In genomic region chr12:104679121-104679818, GRCm38 (mm10) we compare ENCODE assay signal across 11 mouse cellular contexts.
DNase-seq lines count a peak whose midpoint lies in the region; ATAC-seq lines count a peak whose summit lies in the region.
"Had no signal": no experiment of that assay in that cellular context is flagged by ENCODE, and none has a peak within 500 bp of the region (broad histone marks: within the 10 kb centered on the region; RNA-seq: fewer than 3 reads in every experiment).

No protein-coding gene starts in this region.

- 0 out of 2 replicates have a peak overlapping the region, but pooled peaks have one; percentile 8 for H3K9ac ChIP-seq in hindbrain, embryonic 14.5 days
- H3K9ac ChIP-seq in midbrain, embryonic 13.5 days (replicated peaks), result no peak overlapping the region
- H3K9ac ChIP-seq in liver, embryonic 12.5 days, result no peak overlapping the region
- H3K9ac ChIP-seq: liver, embryonic 14.5 days had no signal

- peak; percentile 68 for DNase-seq in embryo, embryonic 11 days
- peak; percentile 38 for DNase-seq in forebrain, embryonic 10.5 days (ENCODE audit: extremely low spot score, low spot score)
- no peak for DNase-seq in hindbrain, embryonic 14.5 days (ENCODE audit: low spot score)
- no peak for DNase-seq in kidney, postnatal 4 days
- no peak for DNase-seq in kidney, adult 9 months

- 44% methylated on average over 26 of the region's 26 CpGs for WGBS in forebrain, embryonic 10.5 days
- 26% methylated on average over 26 of the region's 26 CpGs for WGBS in hindbrain, embryonic 14.5 days
- WGBS in midbrain, embryonic 13.5 days, result 28% methylated on average over 26 of the region's 26 CpGs
- 69% methylated on average over 26 of the region's 26 CpGs for WGBS in liver, embryonic 12.5 days (ENCODE audit: insufficient replicate concordance)

- peak overlapping the region; percentile 18; the same call in 1 of the 2 replicates for H3K4me3 ChIP-seq in forebrain, embryonic 10.5 days
- no peak overlapping the region for H3K4me3 ChIP-seq in hindbrain, embryonic 14.5 days (replicated peaks; ENCODE audit: low read length)
- H3K4me3 ChIP-seq in midbrain, embryonic 13.5 days (replicated peaks), result no peak overlapping the region
- H3K4me3 ChIP-seq in liver, embryonic 12.5 days, result no peak overlapping the region

- H3K9me3 ChIP-seq in forebrain, embryonic 10.5 days, result peaks cover 5% of the 10 kb centered on the region; the same call in 1 of the 2 replicates
- H3K9me3 ChIP-seq in hindbrain, embryonic 14.5 days (ENCODE audit: control insufficient read depth, low read length), result no peaks in the 10 kb centered on the region
- H3K9me3 ChIP-seq in midbrain, embryonic 13.5 days, result no peaks in the 10 kb centered on the region
- H3K9me3 ChIP-seq in liver, embryonic 12.5 days (replicated peaks), result no peaks in the 10 kb centered on the region

- H3K27ac ChIP-seq in forebrain, embryonic 10.5 days, result 0 out of 2 replicates have a peak overlapping the region, but pooled peaks have one; percentile 72
- no peak overlapping the region for H3K27ac ChIP-seq in hindbrain, embryonic 14.5 days
- H3K27ac ChIP-seq in midbrain, embryonic 13.5 days, result peak overlapping the region; percentile 45
- H3K27ac ChIP-seq in liver, embryonic 12.5 days, result no peak overlapping the region
- H3K27ac ChIP-seq: liver, embryonic 14.5 days had no signal

- H3K4me1 ChIP-seq in forebrain, embryonic 10.5 days, result peaks cover 52% of the 10 kb centered on the region
- H3K4me1 ChIP-seq in hindbrain, embryonic 14.5 days (replicated peaks; ENCODE audit: control insufficient read depth, insufficient read depth, low read length), result peaks cover 11% of the 10 kb centered on the region; the same call in 1 of the 2 replicates
- H3K4me1 ChIP-seq in midbrain, embryonic 13.5 days (replicated peaks), result peaks cover 15% of the 10 kb centered on the region
- H3K4me1 ChIP-seq in liver, embryonic 12.5 days, result 0 out of 2 replicates have a peak, but pooled peaks cover 6% of the 10 kb centered on the region

- ATAC-seq in hindbrain, embryonic 14.5 days (ENCODE audit: low FRiP score), result no peak
- peak; percentile 63 for ATAC-seq in midbrain, embryonic 13.5 days
- ATAC-seq in liver, embryonic 12.5 days, result no peak
- no peak for ATAC-seq in inflammation-experienced regulatory T-cells, adult 6 months
- ATAC-seq: intestine, postnatal 0 days had no signal

- no peaks in the 10 kb centered on the region for H3K36me3 ChIP-seq in forebrain, embryonic 10.5 days (replicated peaks)
- H3K36me3 ChIP-seq in hindbrain, embryonic 14.5 days (replicated peaks; ENCODE audit: control insufficient read depth, insufficient read depth), result no peaks in the 10 kb centered on the region
- no peaks in the 10 kb centered on the region for H3K36me3 ChIP-seq in midbrain, embryonic 13.5 days
- no peaks in the 10 kb centered on the region for H3K36me3 ChIP-seq in liver, embryonic 12.5 days

- peak overlapping the region; percentile 34 for H3K4me2 ChIP-seq in hindbrain, embryonic 14.5 days (replicated peaks)
- peak overlapping the region; percentile 39 for H3K4me2 ChIP-seq in midbrain, embryonic 13.5 days (replicated peaks)
- H3K4me2 ChIP-seq in liver, embryonic 12.5 days, result no peak overlapping the region
- H3K4me2 ChIP-seq: heart, embryonic 11.5 days had no signal

- peaks cover 16% of the 10 kb centered on the region for H3K27me3 ChIP-seq in forebrain, embryonic 10.5 days (ENCODE audit: poor library complexity, severe bottlenecking)
- no peaks in the 10 kb centered on the region for H3K27me3 ChIP-seq in hindbrain, embryonic 14.5 days (ENCODE audit: control insufficient read depth, insufficient read depth, low read length)
- H3K27me3 ChIP-seq in midbrain, embryonic 13.5 days, result 0 out of 2 replicates have a peak, but pooled peaks cover 3% of the 10 kb centered on the region
- no peaks in the 10 kb centered on the region for H3K27me3 ChIP-seq in liver, embryonic 12.5 days (replicated peaks)

Comparison
In these comparisons a context has a peak if more than half of its experiments do, and no peak if none do; other contexts are left out.
1. DNase-seq: peak in embryo, embryonic 11 days (single experiment) and forebrain, embryonic 10.5 days (single experiment); none in hindbrain, embryonic 14.5 days (single experiment), kidney, postnatal 4 days (0 of 2) and kidney, adult 9 months (single experiment).
2. H3K27ac ChIP-seq: peak in forebrain, embryonic 10.5 days (single experiment) and midbrain, embryonic 13.5 days (single experiment); none in hindbrain, embryonic 14.5 days (single experiment) and liver, embryonic 12.5 days (single experiment).